9 mouse cellular contexts compared by ENCODE assay signal in genomic region chr10:67998116-67998635, GRCm38 (mm10). TPM values are rescaled to one million over a fixed set of nuclear protein-coding genes. Genes with fewer than 3 reads are reported as not detected.
DNase-seq lines count a peak whose midpoint lies in the region; ATAC-seq lines count a peak whose summit lies in the region.
"Had no signal": no experiment of that assay in that cellular context is flagged by ENCODE, and none has a peak within 500 bp of the region (broad histone marks: within the 10 kb centered on the region; RNA-seq: fewer than 3 reads in every experiment).

No protein-coding gene starts in this region.

- H3K4me3 ChIP-seq in embryonic facial prominence, embryonic 15.5 days (replicated peaks), result no peak overlapping the region
- H3K4me3 ChIP-seq: lung, embryonic 15.5 days had no signal

- 31% methylated on average over 13 of the region's 13 CpGs for WGBS in embryonic facial prominence, embryonic 15.5 days

- intact Hi-C loops in heart, postnatal 14 days (cut with DNase I), result loop anchor here (5.0 kb wide), 2 partner anchors 89 to 284 kb away; no protein-coding TSS in a partner anchor
- intact Hi-C loops in left cerebral cortex, postnatal 14 days (cut with DNase I), result loop anchor here (5.0 to 10.0 kb wide), 2 partner anchors 284 to 683 kb away; no protein-coding TSS in a partner anchor

- no peak overlapping the region for H3K9ac ChIP-seq in embryonic facial prominence, embryonic 15.5 days
- H3K9ac ChIP-seq: lung, embryonic 15.5 days had no signal

- no peaks in the 10 kb centered on the region for H3K27me3 ChIP-seq in embryonic facial prominence, embryonic 15.5 days
- H3K27me3 ChIP-seq: lung, embryonic 15.5 days had no signal

- no peaks in the 10 kb centered on the region for H3K36me3 ChIP-seq in embryonic facial prominence, embryonic 15.5 days
- H3K36me3 ChIP-seq: lung, embryonic 15.5 days had no signal

- peak; percentile 28 for DNase-seq in gastrocnemius, adult 18-20 months (ENCODE audit: low spot score)
- DNase-seq in gastrocnemius, adult 8-10 months (ENCODE audit: low spot score in 2 of 2), result no peak
- DNase-seq in heart, postnatal 14 days, result peak; percentile 56 to 61
- peak; percentile 71 to 79 for DNase-seq in left cerebral cortex, postnatal 14 days (ENCODE audit: low spot score in 2 of 2)
- peak; percentile 84 for DNase-seq in mesoderm, embryonic 11.5 days (ENCODE audit: low read depth, low spot score)
- peak; percentile 18 to 63 for DNase-seq in spleen, postnatal 10 days (ENCODE audit: low spot score in 2 of 2)

- H3K27ac ChIP-seq in embryonic facial prominence, embryonic 15.5 days (replicated peaks), result no peak overlapping the region
- H3K27ac ChIP-seq: lung, embryonic 15.5 days had no signal

- ATAC-seq in activated CD4-positive, CD25-positive, alpha-beta regulatory T cell, adult 4 months, result peak; percentile 74
- no peak for ATAC-seq in embryonic facial prominence, embryonic 15.5 days (ENCODE audit: insufficient number of reproducible peaks, low FRiP score, low TSS enrichment, low read depth)

- H3K9me3 ChIP-seq in embryonic facial prominence, embryonic 15.5 days (replicated peaks), result no peaks in the 10 kb centered on the region
- H3K9me3 ChIP-seq: lung, embryonic 15.5 days had no signal

- 0 out of 2 replicates have a peak overlapping the region, but pooled peaks have one; percentile 8 for H3K4me2 ChIP-seq in embryonic facial prominence, embryonic 15.5 days (replicated peaks)
- H3K4me2 ChIP-seq: lung, embryonic 15.5 days had no signal

- peaks cover 5% of the 10 kb centered on the region; the same call in 1 of the 2 replicates for H3K4me1 ChIP-seq in embryonic facial prominence, embryonic 15.5 days

RNA-seq across cellular contexts. Expression of gene Rtkn2, which starts 18.8 kb away (rescaled TPM):
- total RNA-seq in gastrocnemius, adult 18-20 months (2021), result under 1 TPM; 0.41 to 0.47 TPM
- total RNA-seq in gastrocnemius, adult 8-10 months (2022), result under 1 TPM; 0.46 to 0.75 (median 0.57) TPM
- 1 to 10 TPM in 1 of 2 experiments, under 1 TPM in 1; 0.23 to 1.6 TPM for polyA plus RNA-seq in activated CD4-positive, CD25-positive, alpha-beta regulatory T cell, adult 4 months (2017; shearing (Covaris generic))
- polyA plus RNA-seq in embryonic facial prominence, embryonic 15.5 days (2015; fragmentation: Nextera tagmentation; extraction: Ambion mirVana), result 6.7 and 7.9 TPM in 2 replicates
- 1 to 10 TPM in 1 of 2 experiments, under 1 TPM in 1; 0.45 to 1.1 TPM for total RNA-seq in heart, postnatal 14 days (2021)
- total RNA-seq in left cerebral cortex, postnatal 14 days (2021), result 1 to 10 TPM; 4.5 to 4.6 TPM

Comparison
In these comparisons a context has a peak if more than half of its experiments do, and no peak if none do; other contexts are left out.
1. DNase-seq: peak in gastrocnemius, adult 18-20 months (single experiment), heart, postnatal 14 days (2 of 2), left cerebral cortex, postnatal 14 days (2 of 2), mesoderm, embryonic 11.5 days (single experiment) and spleen, postnatal 10 days (2 of 2); none in gastrocnemius, adult 8-10 months (0 of 2).